Mouse (Mus musculus) intestine, postnatal 0 days (tissue): Measurements from ENCODE around the gene Tceanc2. TPM values are rescaled to one million over a fixed set of nuclear protein-coding genes. Genes with fewer than 3 reads are reported as not detected.

Source experiments
- ATAC-seq: fragments of 200-750 bp; cut with Nextera tagmentation; 2 replicates; pipeline ENCODE4 v1.8.0; 2017; ENCODE audit warnings: mild to moderate bottlenecking, moderate TSS enrichment, moderate library complexity
- H3K27ac ChIP-seq: fragments of 300-500 bp; sonication (generic); 2 replicates; pipeline ENCODE4 v1.5.1; 2014; ENCODE audit warnings: mild to moderate bottlenecking, low read depth, low read length, moderate library complexity
- H3K27me3 ChIP-seq: fragments of 300-500 bp; sonication (generic); replicated peaks from 2 replicates; pipeline ENCODE4 v1.6.1; 2014; ENCODE audit warnings: low read length, mixed read lengths; ENCODE audit not compliant: control insufficient read depth, insufficient read depth
- H3K36me3 ChIP-seq: fragments of 300-500 bp; sonication (generic); 2 replicates; pipeline ENCODE4 v1.6.1; 2014; ENCODE audit warnings: mild to moderate bottlenecking, moderate library complexity; ENCODE audit not compliant: control insufficient read depth, insufficient read depth
- H3K4me1 ChIP-seq: fragments of 300-500 bp; sonication (generic); replicated peaks from 2 replicates; pipeline ENCODE4 v1.6.1; 2014; ENCODE audit warnings: antibody characterized with exemption, low read length, mixed read lengths; ENCODE audit not compliant: control insufficient read depth, insufficient read depth
- H3K4me2 ChIP-seq: fragments of 300-500 bp; sonication (generic); replicated peaks from 2 replicates; pipeline ENCODE4 v1.6.1; 2014; ENCODE audit warnings: low read depth, mild to moderate bottlenecking, moderate library complexity
- H3K4me3 ChIP-seq: fragments of 300-500 bp; sonication (generic); 2 replicates; pipeline ENCODE4 v1.5.1; 2014; ENCODE audit warnings: low read depth, low read length
- H3K9ac ChIP-seq: fragments of 300-500 bp; sonication (generic); 2 replicates; pipeline ENCODE4 v1.6.1; 2014; ENCODE audit warnings: mild to moderate bottlenecking, low read depth, low read length
- H3K9me3 ChIP-seq: fragments of 300-500 bp; sonication (generic); 2 replicates; pipeline ENCODE4 v1.6.1; 2016; ENCODE audit warnings: mixed run types; ENCODE audit not compliant: control insufficient read depth
- CTCF ChIP-seq: sonication (generic); IDR thresholded peaks from 2 replicates; pipeline ENCODE4 v1.5.1; 2016; ENCODE audit warnings: low read depth, mild to moderate bottlenecking, control low read depth, antibody characterized with exemption, moderate library complexity
- WGBS: fragments of 180-500 bp; shearing (Covaris S2); extraction: QIAGEN DNeasy Blood & Tissue Kit; methylation state at CpG from one replicate; pipeline ENCODE4 v1.1.7; 2014; 5-methylcytosine and 5-hydroxymethylcytosine counted together
- polyA plus RNA-seq: library from polyadenylated mRNA; unstranded; fragments of >200 nt; fragmentation: Nextera tagmentation; extraction: Ambion mirVana; gene quantifications from 2 replicates; pipeline ENCODE4 v1.2.1, GENCODE M21; 2015

Gene Tceanc2
- polyA plus RNA-seq, 1 experiment from 2014 or later = 17.7 TPM

DNA sequence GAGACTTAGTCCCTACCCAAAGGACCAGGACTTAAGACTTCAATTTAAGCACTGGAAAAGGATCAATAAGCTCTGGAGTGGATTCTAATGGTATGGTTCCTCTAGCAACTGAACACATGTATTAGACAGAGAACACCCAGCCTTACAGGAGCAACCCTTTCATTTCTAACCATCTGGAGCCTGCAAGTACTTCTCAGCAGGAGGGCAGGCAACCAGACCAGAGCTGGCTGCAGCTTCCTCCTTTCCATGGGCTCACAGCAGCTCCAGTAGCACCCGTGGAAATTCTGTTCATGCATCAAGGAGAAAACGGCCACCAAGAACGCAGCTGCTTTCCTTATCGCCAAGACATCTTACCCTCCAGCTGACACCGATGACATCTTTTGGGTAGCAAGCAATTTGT is 43.3 kb downstream of the Tceanc2 start:
- WGBS = 66% methylated on average over 5 of the region's 5 CpGs
- no peak overlapping the region for H3K9ac ChIP-seq
- peaks cover 9% of the 10 kb centered on the region; the same call in 1 of the 2 replicates for H3K36me3 ChIP-seq
- no peaks in the 10 kb centered on the region for H3K27me3 ChIP-seq
- H3K9me3 ChIP-seq = no peaks in the 10 kb centered on the region
- TF ChIP-seq CTCF = no peak
- H3K4me1 ChIP-seq = no peaks in the 10 kb centered on the region
- ATAC-seq = no peak
- no peak overlapping the region for H3K4me2 ChIP-seq
- H3K4me3 ChIP-seq = no peak overlapping the region
- no peak overlapping the region for H3K27ac ChIP-seq

DNA sequence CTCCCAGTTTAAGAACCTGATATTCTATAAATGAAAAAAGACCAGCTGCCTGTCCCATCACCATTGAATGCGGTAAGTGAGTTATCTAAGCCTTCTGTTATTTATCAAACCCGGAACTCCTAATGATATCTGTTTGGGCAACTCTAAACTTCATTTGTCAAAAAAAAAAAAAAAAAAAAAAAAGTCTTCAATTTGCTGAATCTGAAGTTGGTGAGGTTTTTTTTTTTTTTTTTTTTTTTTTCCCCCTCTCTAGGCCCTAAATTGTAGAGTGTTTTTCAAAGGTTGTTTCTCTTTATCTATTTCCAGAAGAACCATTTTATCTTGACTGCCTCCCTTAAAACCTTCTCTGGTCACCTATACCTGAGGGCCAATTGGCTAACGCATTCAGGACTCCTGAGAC is 44.0 kb downstream of the Tceanc2 start:
- Histone ChIP-seq H3K27me3 (no peaks in the 10 kb centered on the region), H3K4me1 (no peaks in the 10 kb centered on the region), H3K4me3 (no peak overlapping the region), H3K4me2 (no peak overlapping the region), H3K36me3 (peaks cover 9% of the 10 kb centered on the region; the same call in 1 of the 2 replicates), H3K9ac (no peak overlapping the region), H3K9me3 (no peaks in the 10 kb centered on the region), H3K27ac (no peak overlapping the region)
- no peak for ATAC-seq
- WGBS = 84% methylated on average over 3 of the region's 3 CpGs
- TF ChIP-seq CTCF = no peak

DNA sequence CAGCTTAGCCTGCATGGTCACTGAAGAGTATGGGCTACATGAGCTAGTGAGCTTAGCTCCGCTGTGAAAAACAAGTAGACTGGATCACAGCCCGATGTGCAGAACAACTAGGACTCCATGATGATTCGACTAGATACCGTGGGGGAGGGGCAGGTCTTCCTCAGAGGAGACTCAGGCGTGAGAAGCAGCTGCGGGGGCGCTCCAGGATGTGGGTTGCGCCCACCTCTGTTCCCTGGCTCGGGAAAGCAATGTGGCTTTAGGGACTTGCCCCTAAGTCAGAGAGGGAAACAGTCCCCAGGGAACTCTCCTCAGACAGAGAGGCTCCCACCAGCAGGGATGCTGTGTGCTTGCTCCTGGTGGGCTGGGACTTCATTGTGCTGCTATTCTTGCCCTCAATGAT is 48.4 kb downstream of the Tceanc2 start:
- Histone ChIP-seq H3K4me1 (no peaks in the 10 kb centered on the region), H3K9me3 (no peaks in the 10 kb centered on the region), H3K4me2 (no peak overlapping the region), H3K4me3 (no peak overlapping the region), H3K36me3 (no peaks in the 10 kb centered on the region), H3K27me3 (no peaks in the 10 kb centered on the region), H3K27ac (no peak overlapping the region), H3K9ac (no peak overlapping the region)
- no peak for TF ChIP-seq CTCF
- no peak for ATAC-seq
- 36% methylated on average over 9 of the region's 9 CpGs for WGBS

DNA sequence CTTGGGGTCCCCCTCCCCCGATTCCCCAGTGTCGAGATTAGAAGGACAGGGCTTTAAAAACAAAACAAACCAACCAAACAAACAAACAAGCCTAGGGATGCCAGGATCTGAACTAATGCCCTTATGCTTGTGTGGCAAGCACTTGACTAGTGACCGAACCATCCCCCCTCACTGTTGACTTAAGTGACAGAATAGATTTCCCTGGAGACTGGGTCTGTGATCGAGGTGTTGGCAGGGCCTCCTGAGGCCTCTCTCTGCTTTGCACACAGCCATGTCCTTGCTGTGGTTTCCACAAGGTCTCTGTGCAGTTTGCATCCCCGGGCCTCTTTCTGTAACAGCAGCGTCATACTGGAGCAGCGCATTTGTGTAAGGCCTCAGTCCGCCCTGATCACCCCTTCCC is 49.5 kb downstream of the Tceanc2 start:
- ATAC-seq = no peak
- no peak overlapping the region for H3K4me3 ChIP-seq
- H3K4me2 ChIP-seq = no peak overlapping the region
- H3K9me3 ChIP-seq = no peaks in the 10 kb centered on the region
- H3K9ac ChIP-seq = no peak overlapping the region
- H3K27me3 ChIP-seq = no peaks in the 10 kb centered on the region
- H3K4me1 ChIP-seq = no peaks in the 10 kb centered on the region
- WGBS = 82% methylated on average over 8 of the region's 8 CpGs
- no peak for TF ChIP-seq CTCF
- no peak overlapping the region for H3K27ac ChIP-seq
- H3K36me3 ChIP-seq = no peaks in the 10 kb centered on the region

DNA sequence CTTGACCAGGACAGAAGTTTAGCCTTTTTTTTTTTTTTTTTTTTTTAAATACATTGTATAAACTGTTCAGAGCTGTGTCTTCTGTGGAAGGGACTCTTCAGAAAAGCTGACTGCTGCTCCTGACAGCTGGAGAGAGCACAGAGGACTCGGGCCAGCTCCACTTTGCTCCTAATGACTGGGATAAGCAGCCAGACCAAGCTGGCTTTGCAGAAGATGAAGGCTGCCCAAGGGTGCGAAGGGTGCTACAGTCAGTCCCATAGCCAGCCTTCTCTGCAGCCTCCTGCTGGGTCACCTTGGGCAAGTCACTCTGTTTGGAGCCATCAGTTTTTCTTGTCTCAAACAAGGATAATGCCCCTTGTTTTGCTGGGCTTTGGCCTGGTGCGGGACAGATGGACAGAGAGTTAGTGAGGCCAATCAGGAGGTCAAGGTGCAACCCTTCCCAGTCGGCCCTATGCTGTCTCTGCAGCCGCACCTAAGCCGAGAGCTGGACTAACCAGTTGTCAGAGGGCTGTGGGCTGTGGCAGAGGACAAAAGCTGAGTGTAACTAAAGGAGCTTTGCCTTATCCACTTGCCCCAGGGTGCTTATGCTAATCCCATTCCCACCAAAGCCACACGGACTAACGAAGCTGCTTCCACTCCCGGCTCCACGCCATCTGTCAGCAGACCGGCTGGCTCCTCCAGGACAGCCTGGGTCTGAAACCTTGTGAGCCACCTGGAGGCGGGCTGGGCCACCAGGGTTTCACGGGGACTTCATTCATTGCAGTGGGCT is 50.8 kb downstream of the Tceanc2 start:
- H3K9ac ChIP-seq = no peak overlapping the region
- H3K36me3 ChIP-seq = no peaks in the 10 kb centered on the region
- no peaks in the 10 kb centered on the region for H3K27me3 ChIP-seq
- H3K4me2 ChIP-seq = no peak overlapping the region; the same call in 1 of the 2 replicates
- H3K4me3 ChIP-seq = no peak overlapping the region
- 32% methylated on average over 13 of the region's 13 CpGs for WGBS
- ATAC-seq = no peak; the same call in 1 of the 2 replicates
- no peak for TF ChIP-seq CTCF
- no peaks in the 10 kb centered on the region for H3K9me3 ChIP-seq
- no peaks in the 10 kb centered on the region for H3K4me1 ChIP-seq
- no peak overlapping the region for H3K27ac ChIP-seq

DNA sequence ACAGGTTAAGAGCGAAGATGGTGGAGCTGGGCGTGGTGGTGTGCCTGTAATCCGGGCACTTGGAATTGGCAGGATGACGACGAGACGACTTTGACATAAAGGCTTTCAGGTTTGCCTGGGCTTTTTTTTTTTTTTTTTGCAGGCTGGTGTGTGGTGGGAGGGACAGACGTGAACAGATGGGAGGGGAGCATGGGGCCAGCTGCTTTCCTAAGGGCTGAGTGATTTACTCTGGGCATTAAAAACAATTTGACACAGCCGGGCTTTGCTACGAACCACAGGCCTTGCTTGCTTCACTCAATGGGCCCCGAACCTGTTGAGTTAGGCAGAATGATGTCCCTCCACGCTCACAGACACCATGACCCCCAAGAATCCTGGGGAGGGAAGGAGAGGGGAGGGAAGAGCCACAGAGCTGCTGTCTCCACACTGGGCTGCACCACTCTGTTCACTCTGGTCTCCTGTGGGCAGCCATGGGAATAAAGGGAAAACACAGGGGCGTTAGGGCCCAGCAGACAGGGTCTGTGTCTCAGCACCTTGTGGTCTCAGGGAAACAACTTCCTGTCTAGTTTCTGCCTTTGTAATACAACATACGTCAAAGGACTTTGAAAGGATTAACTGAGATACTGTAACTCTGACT is 51.9 kb downstream of the Tceanc2 start:
- no peak overlapping the region for H3K27ac ChIP-seq
- H3K9me3 ChIP-seq = no peaks in the 10 kb centered on the region
- no peak overlapping the region for H3K4me3 ChIP-seq
- H3K36me3 ChIP-seq = no peaks in the 10 kb centered on the region
- no peak overlapping the region for H3K4me2 ChIP-seq
- no peak for TF ChIP-seq CTCF
- ATAC-seq = no peak
- H3K9ac ChIP-seq = no peak overlapping the region
- H3K4me1 ChIP-seq = no peaks in the 10 kb centered on the region
- 64% methylated on average over 13 of the region's 13 CpGs for WGBS
- no peaks in the 10 kb centered on the region for H3K27me3 ChIP-seq
